Mouse (Mus musculus) neural tube, embryonic 13.5 days (tissue): ENCODE measurements at regions not wholly inside any gene's neighbourhood (a gene's known extent, or its start where the extent isn't known, plus 50 kb on each side); places are given as distances from the start of the nearest gene placed in this dataset.

Experiments
- ATAC-seq: fragments of 200-750 bp; cut with Nextera tagmentation; 2 replicates; pipeline ENCODE4 v1.8.0; 2017; ENCODE audit warnings: low read depth, mild to moderate bottlenecking, moderate TSS enrichment, moderate library complexity
- H3K27ac ChIP-seq: fragments of 300-500 bp; sonication (generic); replicated peaks from 2 replicates; pipeline ENCODE4 v1.5.1; 2015; ENCODE audit warnings: moderate library complexity, mild to moderate bottlenecking, inconsistent platforms
- H3K27me3 ChIP-seq: fragments of 300-500 bp; sonication (generic); 2 replicates; pipeline ENCODE4 v1.6.1; 2015; ENCODE audit warnings: mild to moderate bottlenecking, inconsistent platforms
- H3K36me3 ChIP-seq: fragments of 300-500 bp; sonication (generic); 2 replicates; pipeline ENCODE4 v1.6.1; 2015; ENCODE audit warnings: mild to moderate bottlenecking, inconsistent platforms
- H3K4me1 ChIP-seq: fragments of 300-500 bp; sonication (generic); replicated peaks from 2 replicates; pipeline ENCODE4 v1.6.1; 2015; ENCODE audit warnings: inconsistent platforms
- H3K4me2 ChIP-seq: fragments of 300-500 bp; sonication (generic); 2 replicates; pipeline ENCODE4 v1.6.1; 2015; ENCODE audit warnings: inconsistent platforms, mild to moderate bottlenecking, moderate library complexity
- H3K4me3 ChIP-seq: fragments of 300-500 bp; sonication (generic); 2 replicates; pipeline ENCODE4 v1.5.1; 2015; ENCODE audit warnings: mild to moderate bottlenecking, inconsistent platforms
- H3K9ac ChIP-seq: fragments of 300-500 bp; sonication (generic); 2 replicates; pipeline ENCODE4 v1.6.1; 2015; ENCODE audit warnings: moderate library complexity, mild to moderate bottlenecking, inconsistent platforms
- H3K9me3 ChIP-seq: fragments of 300-500 bp; sonication (generic); 2 replicates; pipeline ENCODE4 v1.6.1; 2016; ENCODE audit warnings: inconsistent platforms
- WGBS: fragments of 180-500 bp; shearing (Covaris S2); methylation state at CpG from one replicate; pipeline ENCODE4 v1.1.7; 2015; 5-methylcytosine and 5-hydroxymethylcytosine counted together

GRCm38 (mm10) chr6:140191341-140191740 lies 150.1 kb upstream of the Plcz1 start:
- no peak overlapping the region for H3K27ac ChIP-seq
- H3K4me3 ChIP-seq = no peak overlapping the region
- H3K36me3 ChIP-seq = no peaks in the 10 kb centered on the region
- H3K9ac ChIP-seq = no peak overlapping the region
- H3K4me2 ChIP-seq = no peak overlapping the region
- H3K9me3 ChIP-seq = no peaks in the 10 kb centered on the region
- no peak for ATAC-seq
- no peaks in the 10 kb centered on the region for H3K27me3 ChIP-seq
- H3K4me1 ChIP-seq = peaks cover 11% of the 10 kb centered on the region
- 89% methylated on average over 4 of the region's 4 CpGs for WGBS

GRCm38 (mm10) chr6:140189601-140190000 lies 148.3 kb upstream of the Plcz1 start:
- Histone ChIP-seq H3K4me2 (no peak overlapping the region), H3K27me3 (no peaks in the 10 kb centered on the region), H3K4me3 (no peak overlapping the region), H3K27ac (no peak overlapping the region), H3K36me3 (no peaks in the 10 kb centered on the region), H3K4me1 (peaks cover 11% of the 10 kb centered on the region), H3K9ac (no peak overlapping the region), H3K9me3 (no peaks in the 10 kb centered on the region)
- WGBS = 93% methylated on average over 9 of the region's 9 CpGs
- ATAC-seq = no peak

GRCm38 (mm10) chr6:140187733-140188132 lies 146.5 kb upstream of the Plcz1 start:
- Histone ChIP-seq H3K27me3 (no peaks in the 10 kb centered on the region), H3K27ac (no peak overlapping the region), H3K4me2 (no peak overlapping the region), H3K9ac (no peak overlapping the region), H3K4me3 (no peak overlapping the region), H3K36me3 (no peaks in the 10 kb centered on the region), H3K9me3 (no peaks in the 10 kb centered on the region), H3K4me1 (no peaks in the 10 kb centered on the region)
- 86% methylated on average over 3 of the region's 3 CpGs for WGBS
- ATAC-seq = no peak

- Histone ChIP-seq H3K4me2 (no peak overlapping the region), H3K36me3 (no peaks in the 10 kb centered on the region), H3K27me3 (no peaks in the 10 kb centered on the region), H3K27ac (no peak overlapping the region), H3K4me1 (no peaks in the 10 kb centered on the region), H3K9me3 (no peaks in the 10 kb centered on the region), H3K4me3 (no peak overlapping the region), H3K9ac (no peak overlapping the region)
- WGBS = 11% methylated on average over 6 of the region's 6 CpGs
- ATAC-seq = no peak
These were observed 145.8 kb upstream of the Plcz1 start for GRCm38 (mm10) chr6:140187106-140187505.

- Histone ChIP-seq H3K9me3 (no peaks in the 10 kb centered on the region), H3K27me3 (no peaks in the 10 kb centered on the region), H3K9ac (no peak overlapping the region), H3K36me3 (no peaks in the 10 kb centered on the region), H3K4me2 (no peak overlapping the region), H3K4me1 (no peaks in the 10 kb centered on the region), H3K27ac (no peak overlapping the region), H3K4me3 (no peak overlapping the region)
- 88% methylated on average over 4 of the region's 4 CpGs for WGBS
- ATAC-seq = no peak
These were observed 138.7 kb upstream of the Plcz1 start for GRCm38 (mm10) chr6:140179999-140180398.

- no peak overlapping the region for H3K4me2 ChIP-seq
- WGBS = 93% methylated on average over 12 of the region's 12 CpGs
- no peaks in the 10 kb centered on the region for H3K9me3 ChIP-seq
- no peaks in the 10 kb centered on the region for H3K36me3 ChIP-seq
- ATAC-seq = no peak
- H3K4me1 ChIP-seq = no peaks in the 10 kb centered on the region
- H3K27me3 ChIP-seq = no peaks in the 10 kb centered on the region
- H3K9ac ChIP-seq = no peak overlapping the region
- H3K4me3 ChIP-seq = no peak overlapping the region
- no peak overlapping the region for H3K27ac ChIP-seq
These were observed 137.4 kb upstream of the Plcz1 start for GRCm38 (mm10) chr6:140178425-140179193.

GRCm38 (mm10) chr6:140172716-140173115 lies 131.5 kb upstream of the Plcz1 start:
- Histone ChIP-seq H3K4me3 (no peak overlapping the region), H3K27me3 (no peaks in the 10 kb centered on the region), H3K9ac (no peak overlapping the region), H3K4me1 (no peaks in the 10 kb centered on the region), H3K9me3 (no peaks in the 10 kb centered on the region), H3K4me2 (no peak overlapping the region), H3K36me3 (no peaks in the 10 kb centered on the region), H3K27ac (no peak overlapping the region)
- 87% methylated on average over 9 of the region's 9 CpGs for WGBS
- no peak for ATAC-seq

- Histone ChIP-seq H3K9me3 (no peaks in the 10 kb centered on the region), H3K36me3 (no peaks in the 10 kb centered on the region), H3K27me3 (no peaks in the 10 kb centered on the region), H3K9ac (no peak overlapping the region), H3K4me2 (no peak overlapping the region), H3K27ac (no peak overlapping the region), H3K4me3 (no peak overlapping the region), H3K4me1 (peaks cover 8% of the 10 kb centered on the region; the same call in 1 of the 2 replicates)
- WGBS = 91% methylated on average over 3 of the region's 3 CpGs
- ATAC-seq = no peak
These were observed 128.6 kb upstream of the Plcz1 start for GRCm38 (mm10) chr6:140169836-140170235.

- Histone ChIP-seq H3K36me3 (no peaks in the 10 kb centered on the region), H3K27me3 (no peaks in the 10 kb centered on the region), H3K9me3 (no peaks in the 10 kb centered on the region), H3K27ac (0 out of 2 replicates have a peak overlapping the region, but pooled peaks have one; percentile 5), H3K9ac (no peak overlapping the region), H3K4me3 (no peak overlapping the region), H3K4me2 (no peak overlapping the region), H3K4me1 (peaks cover 8% of the 10 kb centered on the region; the same call in 1 of the 2 replicates)
- WGBS = 69% methylated on average over 4 of the region's 4 CpGs
- 0 out of 2 replicates have a peak, but pooled peaks have one; percentile 43 for ATAC-seq
These were observed 125.9 kb upstream of the Plcz1 start for GRCm38 (mm10) chr6:140167182-140167581.

GRCm38 (mm10) chr6:140162729-140163128 lies 121.5 kb upstream of the Plcz1 start:
- Histone ChIP-seq H3K4me3 (no peak overlapping the region), H3K27me3 (no peaks in the 10 kb centered on the region), H3K36me3 (no peaks in the 10 kb centered on the region), H3K4me1 (peaks cover 8% of the 10 kb centered on the region; the same call in 1 of the 2 replicates), H3K9ac (no peak overlapping the region), H3K27ac (no peak overlapping the region), H3K9me3 (no peaks in the 10 kb centered on the region), H3K4me2 (no peak overlapping the region)
- 82% methylated on average over 5 of the region's 5 CpGs for WGBS
- no peak for ATAC-seq

GRCm38 (mm10) chr6:140161482-140161881 lies 120.2 kb upstream of the Plcz1 start:
- H3K9me3 ChIP-seq = no peaks in the 10 kb centered on the region
- H3K4me2 ChIP-seq = no peak overlapping the region
- no peaks in the 10 kb centered on the region for H3K36me3 ChIP-seq
- no peak overlapping the region for H3K4me3 ChIP-seq
- no peak overlapping the region for H3K27ac ChIP-seq
- no peak overlapping the region for H3K9ac ChIP-seq
- ATAC-seq = no peak
- H3K4me1 ChIP-seq = no peaks in the 10 kb centered on the region
- WGBS = 86% methylated on average over 4 of the region's 4 CpGs
- no peaks in the 10 kb centered on the region for H3K27me3 ChIP-seq

GRCm38 (mm10) chr6:140160946-140161345 lies 119.7 kb upstream of the Plcz1 start:
- H3K27me3 ChIP-seq = no peaks in the 10 kb centered on the region
- ATAC-seq = no peak
- H3K4me2 ChIP-seq = no peak overlapping the region
- H3K27ac ChIP-seq = no peak overlapping the region
- no peaks in the 10 kb centered on the region for H3K36me3 ChIP-seq
- H3K9ac ChIP-seq = no peak overlapping the region
- 80% methylated on average over 13 of the region's 13 CpGs for WGBS
- H3K4me3 ChIP-seq = no peak overlapping the region
- H3K9me3 ChIP-seq = no peaks in the 10 kb centered on the region
- no peaks in the 10 kb centered on the region for H3K4me1 ChIP-seq

- no peaks in the 10 kb centered on the region for H3K36me3 ChIP-seq
- no peak overlapping the region for H3K4me2 ChIP-seq
- no peak for ATAC-seq
- H3K27me3 ChIP-seq = no peaks in the 10 kb centered on the region
- no peak overlapping the region for H3K27ac ChIP-seq
- WGBS = 79% methylated on average over 13 of the region's 13 CpGs
- no peaks in the 10 kb centered on the region for H3K4me1 ChIP-seq
- H3K4me3 ChIP-seq = no peak overlapping the region
- H3K9me3 ChIP-seq = no peaks in the 10 kb centered on the region
- no peak overlapping the region for H3K9ac ChIP-seq
These were observed 117.7 kb upstream of the Plcz1 start for GRCm38 (mm10) chr6:140158986-140159385.
